Mouse (Mus musculus) heart, embryonic 14.5 days (tissue): ENCODE data around the gene Uxs1. TPM values are rescaled to one million over a fixed set of nuclear protein-coding genes. Genes with fewer than 3 reads are reported as not detected.

Experiments used
- ATAC-seq: fragments of 200-750 bp; cut with Nextera tagmentation; 2 replicates; pipeline ENCODE4 v1.8.0; 2017; ENCODE audit warnings: low read depth, moderate TSS enrichment; ENCODE audit not compliant: insufficient number of reproducible peaks, insufficient read depth, low FRiP score
- H3K27ac ChIP-seq, 2 experiments: fragments of 200-500 bp in 1 of 2; fragments of 300-500 bp in 1 of 2; sonication (generic) in 1 of 2; replicated peaks in 1 of 2; 2 replicates each; pipeline ENCODE4 v1.5.1; 2012 to 2014; ENCODE audit warnings: low read depth in 2 of 2, low read length in 2 of 2, control low read depth in 1 of 2, mild to moderate bottlenecking in 1 of 2, mixed read lengths in 1 of 2; ENCODE audit not compliant: control insufficient read depth in 1 of 2, insufficient read depth in 1 of 2
- H3K27me3 ChIP-seq: fragments of 300-500 bp; sonication (generic); 2 replicates; pipeline ENCODE4 v1.6.1; 2014; ENCODE audit warnings: mild to moderate bottlenecking, low read length, control low read depth; ENCODE audit not compliant: control insufficient read depth, insufficient read depth
- H3K36me3 ChIP-seq: fragments of 300-500 bp; sonication (generic); 2 replicates; pipeline ENCODE4 v1.6.1; 2014; ENCODE audit warnings: mild to moderate bottlenecking, control low read depth, low read length, mixed read lengths; ENCODE audit not compliant: control insufficient read depth, insufficient read depth
- H3K4me1 ChIP-seq, 2 experiments: fragments of 200-500 bp in 1 of 2; fragments of 300-500 bp in 1 of 2; sonication (generic) in 1 of 2; 2 replicates each; pipeline ENCODE4 v1.6.1; 2012 to 2014; ENCODE audit warnings: low read length in 2 of 2, control low read depth in 1 of 2, mixed read lengths in 1 of 2; ENCODE audit not compliant: control insufficient read depth in 2 of 2, insufficient read depth in 2 of 2
- H3K4me2 ChIP-seq: fragments of 300-500 bp; sonication (generic); 2 replicates; pipeline ENCODE4 v1.6.1; 2014; ENCODE audit warnings: mild to moderate bottlenecking, low read length
- H3K4me3 ChIP-seq, 2 experiments: fragments of 200-500 bp in 1 of 2; fragments of 300-500 bp in 1 of 2; sonication (generic) in 1 of 2; 2 replicates each; pipeline ENCODE4 v1.5.1; 2012 to 2014; ENCODE audit warnings: low read length in 2 of 2, mild to moderate bottlenecking in 2 of 2, control low read depth in 1 of 2, low read depth in 1 of 2, moderate library complexity in 1 of 2; ENCODE audit not compliant: control insufficient read depth in 1 of 2, insufficient read depth in 1 of 2
- H3K9ac ChIP-seq: fragments of 300-500 bp; sonication (generic); 2 replicates; pipeline ENCODE4 v1.6.1; 2014; ENCODE audit warnings: mild to moderate bottlenecking, low read length
- H3K9me3 ChIP-seq: fragments of 300-500 bp; sonication (generic); 2 replicates; pipeline ENCODE4 v1.6.1; 2016; ENCODE audit warnings: low read length, control low read depth; ENCODE audit not compliant: control insufficient read depth
- WGBS: fragments of 180-500 bp; shearing (Covaris S2); extraction: QIAGEN DNeasy Blood & Tissue Kit; methylation state at CpG from one replicate; pipeline ENCODE4 v1.1.7; 2014; 5-methylcytosine and 5-hydroxymethylcytosine counted together
- polyA plus RNA-seq: library from polyadenylated mRNA; unstranded; fragments of >200 nt; fragmentation: Nextera tagmentation; extraction: Ambion mirVana; gene quantifications from 2 replicates; pipeline ENCODE4 v1.2.1, GENCODE M21; 2014

Uxs1 gene
- polyA plus RNA-seq, 1 experiment from 2014 or later: 11.3 TPM

GRCm38 (mm10) chr1:43855591-43855990, 28.0 kb upstream of the Uxs1 start:
- H3K36me3 ChIP-seq: no peaks in the 10 kb centered on the region
- ATAC-seq: no peak
- no peak overlapping the region for H3K27ac ChIP-seq
- no peaks in the 10 kb centered on the region for H3K27me3 ChIP-seq
- no peak overlapping the region for H3K9ac ChIP-seq
- H3K9me3 ChIP-seq: no peaks in the 10 kb centered on the region
- H3K4me3 ChIP-seq: no peak overlapping the region
- WGBS: 73% methylated on average over 1 of the region's 1 CpGs
- no peaks in the 10 kb centered on the region for H3K4me1 ChIP-seq
- no peak overlapping the region for H3K4me2 ChIP-seq

GRCm38 (mm10) chr1:43843398-43843797, 15.8 kb upstream of the Uxs1 start:
- H3K27me3 ChIP-seq: no peaks in the 10 kb centered on the region
- no peaks in the 10 kb centered on the region for H3K4me1 ChIP-seq
- H3K27ac ChIP-seq: no peak overlapping the region
- no peak for ATAC-seq
- H3K4me2 ChIP-seq: no peak overlapping the region
- no peak overlapping the region for H3K4me3 ChIP-seq
- H3K9ac ChIP-seq: no peak overlapping the region
- H3K9me3 ChIP-seq: no peaks in the 10 kb centered on the region
- no peaks in the 10 kb centered on the region for H3K36me3 ChIP-seq
- WGBS: 40% methylated on average over 2 of the region's 2 CpGs

GRCm38 (mm10) chr1:43837236-43837635, 9.6 kb upstream of the Uxs1 start:
- Histone ChIP-seq H3K9ac (no peak overlapping the region), H3K4me3 (no peak overlapping the region), H3K36me3 (no peaks in the 10 kb centered on the region), H3K4me2 (no peak overlapping the region), H3K9me3 (no peaks in the 10 kb centered on the region), H3K4me1 (no peaks in the 10 kb centered on the region), H3K27ac (no peak overlapping the region), H3K27me3 (no peaks in the 10 kb centered on the region)
- no peak for ATAC-seq
- 77% methylated on average over 1 of the region's 1 CpGs for WGBS

- no peaks in the 10 kb centered on the region for H3K27me3 ChIP-seq
- H3K4me3 ChIP-seq: no peak overlapping the region
- no peak overlapping the region for H3K9ac ChIP-seq
- no peak for ATAC-seq
- H3K27ac ChIP-seq: no peak overlapping the region
- H3K9me3 ChIP-seq: no peaks in the 10 kb centered on the region
- peaks cover 0 to 3% of the 10 kb centered on the region in 2 experiments; a peak in 2 of 4 replicates for H3K4me1 ChIP-seq
- H3K4me2 ChIP-seq: no peak overlapping the region
- no peaks in the 10 kb centered on the region for H3K36me3 ChIP-seq
- 52% methylated on average over 1 of the region's 1 CpGs for WGBS
These were observed 2.5 kb upstream of the Uxs1 start for GRCm38 (mm10) chr1:43830096-43830495.

- H3K4me2 ChIP-seq: peak overlapping the region; percentile 99
- H3K4me1 ChIP-seq: peaks cover 3 to 11% of the 10 kb centered on the region in 2 experiments; a peak in 3 of 4 replicates
- peak overlapping the region; percentile 86 to 93 for H3K4me3 ChIP-seq
- ATAC-seq: peak; percentile 74
- no peaks in the 10 kb centered on the region for H3K9me3 ChIP-seq
- under 1% methylated on average over 68 of the region's 68 CpGs for WGBS
- H3K36me3 ChIP-seq: no peaks in the 10 kb centered on the region
- H3K9ac ChIP-seq: peak overlapping the region; percentile 77
- peak overlapping the region; percentile 73 to 83; a peak in 3 of 4 replicates for H3K27ac ChIP-seq
- H3K27me3 ChIP-seq: no peaks in the 10 kb centered on the region
These were observed 418 bp downstream of the Uxs1 start for GRCm38 (mm10) chr1:43827002-43827762.

- H3K9ac ChIP-seq: peak overlapping the region; percentile 77
- peaks cover 3 to 11% of the 10 kb centered on the region in 2 experiments; a peak in 3 of 4 replicates for H3K4me1 ChIP-seq
- H3K36me3 ChIP-seq: no peaks in the 10 kb centered on the region
- H3K27me3 ChIP-seq: no peaks in the 10 kb centered on the region
- H3K9me3 ChIP-seq: no peaks in the 10 kb centered on the region
- peak overlapping the region in 1 of 2 experiments; percentile 83; a peak in 2 of 4 replicates for H3K27ac ChIP-seq
- 0% methylated on average over 3 of the region's 3 CpGs for WGBS
- peak overlapping the region; percentile 99 for H3K4me2 ChIP-seq
- no peak for ATAC-seq
- H3K4me3 ChIP-seq: peak overlapping the region; percentile 86 to 93
These were observed 985 bp downstream of the Uxs1 start for GRCm38 (mm10) chr1:43826628-43827001.

GRCm38 (mm10) chr1:43823406-43823805, 4.2 kb downstream of the Uxs1 start:
- Histone ChIP-seq H3K4me1 (peaks cover 6 to 20% of the 10 kb centered on the region in 2 experiments; a peak in 3 of 4 replicates), H3K4me2 (no peak overlapping the region), H3K27ac (no peak overlapping the region), H3K36me3 (no peaks in the 10 kb centered on the region), H3K27me3 (no peaks in the 10 kb centered on the region), H3K9me3 (no peaks in the 10 kb centered on the region), H3K9ac (no peak overlapping the region), H3K4me3 (no peak overlapping the region)
- no peak for ATAC-seq
- 93% methylated on average over 1 of the region's 1 CpGs for WGBS
